Mouse (Mus musculus) embryonic facial prominence, embryonic 10.5 days (tissue): ENCODE measurements around the gene Csnk2a1. TPM values are rescaled to one million over a fixed set of nuclear protein-coding genes. Genes with fewer than 3 reads are reported as not detected.

ENCODE experiments used
- DNase-seq: peaks from one replicate; pipeline ENCODE4 v3.0.0-alpha.2; 2017; ENCODE audit warnings: low spot score
- H3K27ac ChIP-seq: fragments of 300-500 bp; sonication (generic); replicated peaks from 2 replicates; pipeline ENCODE4 v1.5.1; 2016; ENCODE audit warnings: mild to moderate bottlenecking
- H3K27me3 ChIP-seq: fragments of 300-500 bp; sonication (generic); replicated peaks from 2 replicates; pipeline ENCODE4 v1.6.1; 2016; ENCODE audit warnings: low read depth, mild to moderate bottlenecking; ENCODE audit not compliant: poor library complexity, severe bottlenecking
- H3K36me3 ChIP-seq: fragments of 300-500 bp; sonication (generic); replicated peaks from 2 replicates; pipeline ENCODE4 v1.6.1; 2016; ENCODE audit warnings: mild to moderate bottlenecking, moderate library complexity
- H3K4me1 ChIP-seq: fragments of 300-500 bp; sonication (generic); 2 replicates; pipeline ENCODE4 v1.6.1; 2016
- H3K4me3 ChIP-seq: fragments of 300-500 bp; sonication (generic); 2 replicates; pipeline ENCODE4 v1.5.1; 2016; ENCODE audit warnings: mild to moderate bottlenecking, moderate library complexity
- H3K9me3 ChIP-seq: fragments of 300-500 bp; sonication (generic); 2 replicates; pipeline ENCODE4 v1.6.1; 2016; ENCODE audit warnings: mild to moderate bottlenecking
- WGBS: fragments of 180-500 bp; shearing (Covaris S2); methylation state at CpG from one replicate; pipeline ENCODE4 v1.1.7; 2016; 5-methylcytosine and 5-hydroxymethylcytosine counted together
- polyA plus RNA-seq: library from polyadenylated mRNA; unstranded; fragments of >200 nt; fragmentation: Nextera tagmentation; extraction: Ambion mirVana; gene quantifications from 2 replicates; pipeline ENCODE4 v1.2.1, GENCODE M21; 2016

Gene Csnk2a1
- polyA plus RNA-seq, 1 experiment from 2014 or later: 77.8 TPM

DNA sequence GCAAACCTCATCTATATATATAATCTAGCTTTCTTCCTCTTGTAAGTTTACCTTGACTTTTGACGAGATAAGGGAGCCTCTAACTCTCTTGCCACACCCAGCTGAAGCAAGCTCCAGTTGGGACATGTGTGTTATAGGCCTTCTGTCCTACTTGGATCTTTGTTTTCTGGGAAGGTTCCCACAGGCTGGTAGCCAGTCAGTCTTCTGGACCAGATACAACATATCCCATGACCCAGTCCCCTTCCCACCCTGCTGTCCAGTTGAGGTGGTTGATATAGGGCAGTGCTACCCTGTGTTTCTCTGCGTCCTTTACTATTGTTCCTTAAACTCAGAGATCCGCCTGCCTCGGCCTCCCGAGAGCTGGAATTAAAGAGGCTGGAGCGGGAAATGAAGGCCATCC, 78.8 kb downstream of the Csnk2a1 start:
- no peak for DNase-seq
- Histone ChIP-seq H3K27ac (no peak overlapping the region), H3K27me3 (no peaks in the 10 kb centered on the region), H3K9me3 (no peaks in the 10 kb centered on the region), H3K4me3 (no peak overlapping the region), H3K4me1 (peaks cover 11% of the 10 kb centered on the region), H3K36me3 (peaks cover 90% of the 10 kb centered on the region)
- 95% methylated on average over 6 of the region's 6 CpGs for WGBS

DNA sequence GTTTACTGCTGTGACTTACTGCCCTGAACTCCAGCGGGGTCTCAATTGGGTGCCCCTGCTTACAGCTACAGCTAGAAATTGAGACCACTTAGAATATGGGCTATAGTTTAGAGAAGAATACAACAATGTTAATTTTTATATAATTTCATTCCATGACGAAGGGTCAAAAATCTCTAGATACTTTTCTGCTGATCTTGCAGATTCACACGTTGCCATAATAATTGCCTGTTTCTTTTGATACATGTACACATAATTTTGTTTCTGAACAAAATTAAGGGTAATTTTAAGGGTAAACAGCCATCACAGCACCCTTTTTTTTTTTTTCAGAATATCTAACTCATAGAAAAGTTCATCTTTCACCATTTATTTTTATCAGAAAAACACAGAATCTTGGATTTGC, 80.5 kb downstream of the Csnk2a1 start:
- DNase-seq: no peak
- Histone ChIP-seq H3K27me3 (no peaks in the 10 kb centered on the region), H3K4me1 (peaks cover 11% of the 10 kb centered on the region), H3K4me3 (no peak overlapping the region), H3K36me3 (peaks cover 97% of the 10 kb centered on the region), H3K9me3 (no peaks in the 10 kb centered on the region), H3K27ac (no peak overlapping the region)
- WGBS: 93% methylated on average over 3 of the region's 3 CpGs

GRCm38 (mm10) chr2:152312996-152313395, 86.4 kb downstream of the Csnk2a1 start:
- Histone ChIP-seq H3K27ac (no peak overlapping the region), H3K4me1 (no peaks in the 10 kb centered on the region), H3K36me3 (peaks cover 100% of the 10 kb centered on the region), H3K27me3 (no peaks in the 10 kb centered on the region), H3K9me3 (no peaks in the 10 kb centered on the region), H3K4me3 (no peak overlapping the region)
- 93% methylated on average over 7 of the region's 7 CpGs for WGBS
- DNase-seq: no peak

- peaks cover 100% of the 10 kb centered on the region for H3K36me3 ChIP-seq
- no peaks in the 10 kb centered on the region for H3K9me3 ChIP-seq
- WGBS: 88% methylated on average over 6 of the region's 6 CpGs
Observed at GRCm38 (mm10) chr2:152313926-152314325, 87.3 kb downstream of the Csnk2a1 start.

GRCm38 (mm10) chr2:152317054-152317453, 90.4 kb downstream of the Csnk2a1 start:
- Histone ChIP-seq H3K4me3 (no peak overlapping the region), H3K27me3 (no peaks in the 10 kb centered on the region), H3K4me1 (no peaks in the 10 kb centered on the region), H3K9me3 (no peaks in the 10 kb centered on the region), H3K36me3 (peaks cover 100% of the 10 kb centered on the region), H3K27ac (no peak overlapping the region)
- 86% methylated on average over 6 of the region's 6 CpGs for WGBS
- DNase-seq: no peak

More at GRCm38 (mm10) chr2:152313926-152314325, 87.3 kb downstream of the Csnk2a1 start:
- H3K4me3 ChIP-seq: no peak overlapping the region
- H3K27me3 ChIP-seq: no peaks in the 10 kb centered on the region
- H3K4me1 ChIP-seq: no peaks in the 10 kb centered on the region
- DNase-seq: no peak
- H3K27ac ChIP-seq: no peak overlapping the region

GRCm38 (mm10) chr2:152321558-152321957, 94.9 kb downstream of the Csnk2a1 start:
- 91% methylated on average over 5 of the region's 5 CpGs for WGBS
- Histone ChIP-seq H3K27ac (no peak overlapping the region), H3K36me3 (peaks cover 100% of the 10 kb centered on the region)

GRCm38 (mm10) chr2:152322198-152322597, 95.6 kb downstream of the Csnk2a1 start:
- H3K27me3 ChIP-seq: no peaks in the 10 kb centered on the region
- no peak overlapping the region for H3K4me3 ChIP-seq
- H3K4me1 ChIP-seq: no peaks in the 10 kb centered on the region
- H3K27ac ChIP-seq: no peak overlapping the region
- DNase-seq: no peak
- WGBS: 92% methylated on average over 6 of the region's 6 CpGs
- H3K36me3 ChIP-seq: peaks cover 100% of the 10 kb centered on the region
- no peaks in the 10 kb centered on the region for H3K9me3 ChIP-seq

More at GRCm38 (mm10) chr2:152321558-152321957, 94.9 kb downstream of the Csnk2a1 start:
- no peaks in the 10 kb centered on the region for H3K4me1 ChIP-seq
- H3K27me3 ChIP-seq: no peaks in the 10 kb centered on the region
- H3K9me3 ChIP-seq: no peaks in the 10 kb centered on the region
- H3K4me3 ChIP-seq: no peak overlapping the region
- no peak for DNase-seq

- no peak overlapping the region for H3K4me3 ChIP-seq
- 0 out of 2 replicates have a peak, but pooled peaks cover 3% of the 10 kb centered on the region for H3K4me1 ChIP-seq
- no peak overlapping the region for H3K27ac ChIP-seq
- H3K27me3 ChIP-seq: no peaks in the 10 kb centered on the region
- DNase-seq: no peak
- WGBS: 93% methylated on average over 14 of the region's 14 CpGs
- peaks cover 100% of the 10 kb centered on the region for H3K36me3 ChIP-seq
- H3K9me3 ChIP-seq: no peaks in the 10 kb centered on the region
Observed at GRCm38 (mm10) chr2:152323971-152324370, 97.3 kb downstream of the Csnk2a1 start.

DNA sequence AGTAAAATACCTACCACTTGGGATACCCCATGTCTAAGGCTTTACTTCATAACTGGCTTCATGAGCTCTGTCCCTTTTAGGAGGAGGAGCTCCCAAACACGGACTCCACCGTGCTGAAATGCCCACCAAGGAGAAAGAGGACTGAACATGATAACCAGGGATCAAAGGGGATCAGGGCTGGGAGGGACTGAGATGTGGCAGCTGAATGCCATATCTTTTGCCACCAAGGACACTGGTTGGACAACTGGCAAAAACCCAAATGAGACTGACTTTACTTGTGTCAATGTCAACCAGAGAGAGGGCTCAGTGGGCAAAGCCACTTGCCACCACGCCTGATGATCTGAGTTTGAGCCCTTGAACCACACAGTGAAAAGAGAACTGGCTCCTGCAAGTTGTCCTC, 98.2 kb downstream of the Csnk2a1 start:
- no peaks in the 10 kb centered on the region for H3K9me3 ChIP-seq
- no peak for DNase-seq
- 0 out of 2 replicates have a peak, but pooled peaks cover 3% of the 10 kb centered on the region for H3K4me1 ChIP-seq
- no peaks in the 10 kb centered on the region for H3K27me3 ChIP-seq
- H3K4me3 ChIP-seq: no peak overlapping the region
- WGBS: 86% methylated on average over 3 of the region's 3 CpGs
- H3K27ac ChIP-seq: no peak overlapping the region
- H3K36me3 ChIP-seq: peaks cover 100% of the 10 kb centered on the region

DNA sequence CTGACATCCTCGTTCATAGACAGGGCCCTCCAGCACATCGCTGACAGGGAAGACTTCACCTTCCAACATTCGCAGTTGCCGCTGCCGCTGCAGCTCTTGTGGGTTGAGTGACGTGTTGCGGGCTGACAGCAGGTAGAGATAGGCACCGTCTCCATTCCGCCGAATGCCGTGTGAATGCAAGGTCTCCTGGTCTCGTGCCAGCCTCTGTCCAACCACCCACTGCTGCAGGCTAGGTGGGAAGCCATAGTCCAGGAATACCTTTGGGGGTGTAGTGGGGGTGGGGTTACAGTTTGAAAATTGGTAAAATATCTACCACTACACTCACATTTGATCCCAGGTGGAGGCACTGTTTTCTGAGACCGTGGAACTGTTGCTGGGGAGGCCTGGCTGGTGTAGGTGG, 99.5 kb downstream of the Csnk2a1 start:
- Histone ChIP-seq H3K4me1 (peaks cover 13% of the 10 kb centered on the region), H3K36me3 (peaks cover 97% of the 10 kb centered on the region), H3K9me3 (no peaks in the 10 kb centered on the region), H3K27me3 (no peaks in the 10 kb centered on the region), H3K4me3 (no peak overlapping the region), H3K27ac (no peak overlapping the region)
- 93% methylated on average over 13 of the region's 13 CpGs for WGBS
- DNase-seq: no peak

DNA sequence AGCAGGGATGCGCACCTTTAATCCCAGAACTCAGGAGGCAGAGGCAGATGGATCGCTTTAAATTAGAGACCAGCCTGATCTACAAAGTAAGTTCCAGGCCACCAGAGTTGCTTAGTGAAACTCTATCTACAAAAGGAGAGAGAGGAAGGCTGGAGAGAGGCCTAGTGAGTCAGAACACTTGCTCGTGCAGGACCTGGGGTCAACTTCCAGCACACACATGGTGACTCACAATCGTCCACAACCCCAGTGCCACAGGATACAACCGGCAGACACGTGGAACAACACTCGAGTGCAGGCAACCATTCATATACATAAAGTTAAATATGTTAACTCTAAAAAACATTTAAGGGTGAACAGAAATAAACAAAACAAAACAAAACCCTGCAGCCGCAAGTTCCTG, 100.0 kb downstream of the Csnk2a1 start:
- Histone ChIP-seq H3K4me1 (peaks cover 18% of the 10 kb centered on the region), H3K27me3 (no peaks in the 10 kb centered on the region), H3K4me3 (no peak overlapping the region), H3K36me3 (peaks cover 92% of the 10 kb centered on the region), H3K9me3 (no peaks in the 10 kb centered on the region), H3K27ac (no peak overlapping the region)
- no peak for DNase-seq
- 89% methylated on average over 8 of the region's 8 CpGs for WGBS

GRCm38 (mm10) chr2:152327980-152328379, 101.3 kb downstream of the Csnk2a1 start:
- no peaks in the 10 kb centered on the region for H3K27me3 ChIP-seq
- H3K4me1 ChIP-seq: peaks cover 25% of the 10 kb centered on the region
- H3K9me3 ChIP-seq: no peaks in the 10 kb centered on the region
- H3K4me3 ChIP-seq: no peak overlapping the region
- no peak for DNase-seq
- no peak overlapping the region for H3K27ac ChIP-seq
- peaks cover 78% of the 10 kb centered on the region for H3K36me3 ChIP-seq
- 73% methylated on average over 5 of the region's 5 CpGs for WGBS

- Histone ChIP-seq H3K27me3 (peaks cover 12% of the 10 kb centered on the region; the same call in 1 of the 2 replicates), H3K4me3 (peak overlapping the region; percentile 92), H3K27ac (0 out of 2 replicates have a peak overlapping the region, but pooled peaks have one; percentile 40), H3K9me3 (no peaks in the 10 kb centered on the region), H3K4me1 (peaks cover 29% of the 10 kb centered on the region), H3K36me3 (peaks cover 49% of the 10 kb centered on the region)
- no peak for DNase-seq
- WGBS: 68% methylated on average over 7 of the region's 7 CpGs
Observed at GRCm38 (mm10) chr2:152330858-152331423, 104.3 kb downstream of the Csnk2a1 start.
